Mouse (Mus musculus) CD8-positive naive resting alpha-beta T cell, adult 57 days (primary cell): ENCODE results near the gene Olfr141. TPM values are rescaled to one million over a fixed set of nuclear protein-coding genes. Genes with fewer than 3 reads are reported as not detected.

Experiments used
- total RNA-seq: library from RNA; stranded (reverse); gene quantifications from one replicate; pipeline ENCODE4 v1.2.4, GENCODE M21; 2023

Olfr141 gene
- total RNA-seq: not detected

DNA sequence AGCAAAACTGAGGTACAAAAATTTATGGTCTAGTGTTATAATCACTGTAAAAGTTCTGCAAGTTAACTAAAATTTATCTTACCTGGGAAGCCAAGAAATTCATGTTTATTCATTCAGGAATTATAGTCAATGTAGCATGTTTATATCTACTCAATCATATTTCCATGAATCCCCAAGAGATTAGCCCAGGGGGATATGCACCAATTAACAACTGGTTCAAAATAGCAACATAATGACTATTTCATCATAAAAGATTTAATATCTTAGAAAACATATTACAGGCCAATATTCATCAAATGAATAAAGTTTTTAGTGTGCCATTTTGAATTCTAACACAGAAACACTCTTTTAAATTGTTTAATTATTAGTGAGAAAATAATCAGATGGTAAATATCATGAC lies at the start of gene Olfr141:
Gene Olfr141 (minus strand): TSS at position 101 of the 400 bp plus-strand sequence.

DNA sequence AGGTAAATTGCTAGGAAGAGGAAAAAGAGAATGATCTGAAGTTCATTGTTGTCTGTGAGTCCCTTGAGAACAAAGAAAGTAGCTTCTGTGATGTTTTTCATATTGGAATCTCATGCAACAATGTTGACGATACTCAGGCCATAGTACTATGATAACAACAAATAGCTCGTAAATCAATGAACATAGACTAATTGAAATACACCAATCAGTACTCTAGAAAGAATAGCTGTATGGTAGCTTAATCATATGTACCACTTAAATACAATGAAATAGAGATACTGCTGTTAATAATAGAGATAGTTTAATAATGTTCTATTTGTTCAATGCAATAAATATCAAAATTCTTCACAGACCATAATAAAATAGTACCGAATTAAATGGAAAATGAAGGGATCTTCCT lies 41.8 kb upstream of the Olfr141 start, which contains the start of gene Olfr1095:
Gene Olfr1095 (minus strand): TSS at position 101 of the 400 bp plus-strand sequence.

DNA sequence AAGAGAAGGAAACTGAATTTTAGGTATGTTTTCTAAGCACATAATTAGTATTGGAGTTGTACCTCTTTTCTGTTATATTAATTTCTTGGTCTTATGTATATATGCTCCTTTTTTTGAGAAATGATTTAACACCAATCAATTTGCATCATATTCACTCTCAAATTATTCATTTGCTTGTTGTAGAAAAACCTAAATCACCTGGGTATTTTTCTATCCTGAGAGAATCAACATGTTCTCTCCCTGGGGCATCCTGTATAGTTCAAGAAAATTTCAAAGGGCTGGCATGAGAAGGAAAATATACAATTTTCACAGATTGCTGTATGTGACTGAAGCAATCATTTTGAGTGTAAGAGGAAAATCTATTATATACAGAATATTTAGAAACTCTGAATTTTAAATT lies 14.5 kb upstream of the Olfr141 start, which contains the start of gene Olfr1094:
Gene Olfr1094 (plus strand): TSS at position 301 of the 400 bp plus-strand sequence.

GRCm38 (mm10) chr2:86782179-86782578 lies 27.6 kb downstream of the Olfr141 start, which contains the start of gene Olfr1093:
Gene Olfr1093 (plus strand): TSS chr2:86782479.

GRCm38 (mm10) chr2:86758893-86759292 lies 50.9 kb downstream of the Olfr141 start, which contains the start of gene Olfr1090:
Gene Olfr1090 (minus strand): TSS chr2:86758993.

Other genes starting within 250 kb of the Olfr141 start
- gene Olfr1082, start 211.1 kb downstream of the Olfr141 start, total RNA-seq: not detected
- not detected for gene Olfr1084, start 170.3 kb downstream of the Olfr141 start, total RNA-seq
- not detected for gene Olfr1085, start 148.0 kb downstream of the Olfr141 start, total RNA-seq
- gene Olfr1086, start 129.9 kb downstream of the Olfr141 start, total RNA-seq: not detected
- not detected for gene Olfr1087, start 111.6 kb downstream of the Olfr141 start, total RNA-seq
- gene Olfr1089, start 76.3 kb downstream of the Olfr141 start, total RNA-seq: not detected
- not detected for gene Olfr1090, start 51.0 kb downstream of the Olfr141 start, total RNA-seq
- gene Olfr1093, start 27.5 kb downstream of the Olfr141 start, total RNA-seq: not detected
- not detected for gene Olfr1094, start 14.6 kb upstream of the Olfr141 start, total RNA-seq
- gene Olfr1095, start 41.7 kb upstream of the Olfr141 start, total RNA-seq: not detected
- not detected for gene Gm13723, start 64.8 kb upstream of the Olfr141 start, total RNA-seq
- gene Olfr1097, start 82.2 kb upstream of the Olfr141 start, total RNA-seq: not detected
- not detected for gene Olfr1098, start 114.5 kb upstream of the Olfr141 start, total RNA-seq
- gene Olfr1099, start 150.7 kb upstream of the Olfr141 start, total RNA-seq: not detected
- gene Olfr1100, start 169.9 kb upstream of the Olfr141 start, total RNA-seq: not detected
- not detected for gene Olfr1101, start 181.2 kb upstream of the Olfr141 start, total RNA-seq
- not detected for gene Olfr1102, start 188.4 kb upstream of the Olfr141 start, total RNA-seq
- gene Olfr1104, start 217.1 kb upstream of the Olfr141 start, total RNA-seq: not detected
- gene Olfr1105, start 226.5 kb upstream of the Olfr141 start, total RNA-seq: not detected
- not detected for gene Olfr1106, start 242.3 kb upstream of the Olfr141 start, total RNA-seq